Mouse (Mus musculus) heart, postnatal 0 days (tissue): ENCODE results near the gene Clec2g. TPM values are rescaled to one million over a fixed set of nuclear protein-coding genes. Genes with fewer than 3 reads are reported as not detected.
"Not testable (repeated sequence)": the region's sequence is repeated elsewhere in the genome, so short reads cannot be mapped to it uniquely, and the experiment has no call there.

Experiments used
- ATAC-seq: fragments of 200-750 bp; cut with Nextera tagmentation; 2 replicates; pipeline ENCODE4 v1.8.0; 2017; ENCODE audit warnings: low read depth, moderate number of reproducible peaks, moderate library complexity; ENCODE audit not compliant: insufficient read depth
- DNase-seq: peaks from one replicate; pipeline ENCODE4 v3.0.0-alpha.2; 2016; ENCODE audit warnings: low spot score
- H3K27ac ChIP-seq: fragments of 300-500 bp; sonication (generic); 2 replicates; pipeline ENCODE4 v1.5.1; 2014; ENCODE audit warnings: low read depth, mild to moderate bottlenecking
- H3K27me3 ChIP-seq: fragments of 300-500 bp; sonication (generic); 2 replicates; pipeline ENCODE4 v1.6.1; 2014; ENCODE audit warnings: low read length, mixed read lengths; ENCODE audit not compliant: control insufficient read depth, insufficient read depth
- H3K36me3 ChIP-seq: fragments of 300-500 bp; sonication (generic); replicated peaks from 2 replicates; pipeline ENCODE4 v1.6.1; 2014; ENCODE audit warnings: low read length, mixed read lengths; ENCODE audit not compliant: control insufficient read depth, insufficient read depth
- H3K4me1 ChIP-seq: fragments of 300-500 bp; sonication (generic); 2 replicates; pipeline ENCODE4 v1.6.1; 2014; ENCODE audit warnings: antibody characterized with exemption; ENCODE audit not compliant: control insufficient read depth, insufficient read depth
- H3K4me2 ChIP-seq: fragments of 300-500 bp; sonication (generic); 2 replicates; pipeline ENCODE4 v1.6.1; 2014; ENCODE audit warnings: low read depth, mild to moderate bottlenecking, low read length, moderate library complexity
- H3K4me3 ChIP-seq: fragments of 300-500 bp; sonication (generic); 2 replicates; pipeline ENCODE4 v1.5.1; 2014; ENCODE audit warnings: low read depth, low read length
- H3K9ac ChIP-seq: fragments of 300-500 bp; sonication (generic); replicated peaks from 2 replicates; pipeline ENCODE4 v1.6.1; 2014; ENCODE audit warnings: low read depth, low read length, mixed read lengths
- H3K9me3 ChIP-seq: fragments of 300-500 bp; sonication (generic); replicated peaks from 2 replicates; pipeline ENCODE4 v1.6.1; 2016; ENCODE audit warnings: low read length; ENCODE audit not compliant: control insufficient read depth
- CTCF ChIP-seq: IDR thresholded peaks from 2 replicates; pipeline ENCODE4 v1.5.1; 2016; ENCODE audit warnings: antibody characterized with exemption, control low read depth, low read depth
- EP300 ChIP-seq: IDR thresholded peaks from 2 replicates; pipeline ENCODE4 v1.6.1; 2016; ENCODE audit warnings: antibody characterized with exemption, low read depth
- WGBS: fragments of 180-500 bp; shearing (Covaris S2); extraction: QIAGEN DNeasy Blood & Tissue Kit; methylation state at CpG from one replicate; pipeline ENCODE4 v1.1.7; 2014; 5-methylcytosine and 5-hydroxymethylcytosine counted together
- polyA plus RNA-seq: library from polyadenylated mRNA; unstranded; fragments of >200 nt; fragmentation: Nextera tagmentation; extraction: Ambion mirVana; gene quantifications from 2 replicates; pipeline ENCODE4 v1.2.1, GENCODE M21; 2015
- total RNA-seq: library from RNA; depleted of rRNA; stranded (reverse); fragments of >200 nt; gene quantifications from 2 replicates; pipeline ENCODE4 v1.2.3, GENCODE M21; 2014; ENCODE audit warnings: low replicate concordance; rRNA removed

The Clec2g gene
- not detected in 2 replicates for total RNA-seq
- polyA plus RNA-seq = not detected in 2 replicates

DNA sequence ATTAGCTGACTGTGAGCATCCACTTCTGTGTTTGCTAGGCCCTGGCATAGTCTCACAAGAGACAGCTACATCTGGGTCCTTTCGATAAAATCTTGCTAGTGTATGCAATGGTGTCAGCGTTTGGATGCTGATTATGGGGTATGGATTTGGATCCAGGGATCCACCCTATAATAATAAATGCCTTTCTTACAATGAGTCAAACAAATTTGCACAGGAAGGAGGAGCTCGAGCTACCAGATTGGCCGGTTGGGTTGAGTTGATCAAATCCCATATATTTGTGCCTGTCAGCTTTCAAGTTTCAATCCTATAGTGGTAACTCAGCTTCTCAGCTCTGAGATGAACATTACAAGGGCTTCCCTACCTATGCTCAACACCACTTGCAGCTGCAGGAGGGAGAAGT lies at the start of gene Clec2g:
Clec2g (plus strand) TSS at position 301 of the 400 bp plus-strand sequence.
- not testable (repeated sequence) for H3K9me3 ChIP-seq, H3K27ac ChIP-seq, H3K4me1 ChIP-seq, DNase-seq, H3K9ac ChIP-seq, H3K4me2 ChIP-seq, ATAC-seq, H3K4me3 ChIP-seq, H3K27me3 ChIP-seq, H3K36me3 ChIP-seq
- 86% methylated on average over 4 of the region's 4 CpGs for WGBS

DNA sequence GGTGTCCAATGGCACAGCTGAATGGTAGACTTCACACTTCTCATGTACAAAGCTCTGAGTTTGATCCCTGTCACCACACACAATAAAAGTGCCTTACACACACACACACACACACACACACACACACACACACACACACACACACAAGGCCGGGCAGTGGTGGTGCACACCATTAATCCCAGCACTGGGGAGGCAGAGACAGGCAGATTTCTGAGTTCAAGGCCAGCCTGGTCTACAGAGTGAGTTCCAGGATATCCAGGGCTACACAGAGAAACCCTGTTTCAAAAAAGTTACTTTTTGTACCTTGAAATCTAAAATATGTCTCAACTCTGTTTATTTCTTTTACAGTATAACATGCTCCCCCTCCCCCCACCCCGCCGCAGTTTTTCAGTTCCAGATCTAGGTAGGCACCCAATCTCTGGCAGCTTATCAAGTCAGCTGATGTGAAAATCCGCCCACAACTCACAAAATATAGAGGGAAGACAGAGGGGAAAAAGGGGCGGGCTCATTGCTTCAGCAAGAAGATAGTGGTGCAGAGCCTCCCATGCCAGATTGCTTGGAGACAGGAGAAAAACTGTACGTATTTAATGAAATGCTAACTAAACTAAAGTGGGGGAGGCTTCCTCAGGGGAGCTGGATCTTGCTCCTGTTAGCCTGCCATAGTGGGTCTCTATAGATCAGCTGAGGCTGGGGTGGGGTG lies 46.9 kb upstream of the Clec2g start, which contains the start of gene Clec2i:
Clec2i (plus strand) TSS at position 498 of the 700 bp plus-strand sequence.
- not testable (repeated sequence) for H3K27me3 ChIP-seq, H3K4me3 ChIP-seq, H3K27ac ChIP-seq, H3K4me1 ChIP-seq, H3K9me3 ChIP-seq, DNase-seq, H3K4me2 ChIP-seq, H3K9ac ChIP-seq, H3K36me3 ChIP-seq, ATAC-seq
- 76% methylated on average over 6 of the region's 6 CpGs for WGBS

DNA sequence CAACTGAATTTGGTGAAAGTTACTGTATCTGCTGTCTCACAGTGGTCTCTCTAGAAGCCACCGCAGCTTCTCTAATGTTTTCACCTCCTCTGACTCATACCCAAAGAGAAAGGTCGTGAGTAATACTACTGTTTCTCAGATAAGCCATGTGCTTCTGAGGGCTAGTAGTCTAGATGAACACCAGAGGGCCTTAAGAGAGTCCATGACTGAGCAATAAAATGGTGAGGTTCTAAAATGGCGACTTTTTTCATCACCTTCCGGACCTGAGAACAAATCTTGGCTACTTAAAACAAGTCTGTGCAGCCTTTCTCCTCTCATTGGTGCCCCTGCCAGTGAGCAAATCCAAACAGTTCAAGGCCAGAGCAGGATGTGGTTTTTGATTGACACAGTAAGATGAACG lies 45.3 kb upstream of the Clec2g start:
- DNase-seq (no peak), ATAC-seq (no peak)
- Histone ChIP-seq H3K9ac (no peak overlapping the region), H3K4me1 (no peaks in the 10 kb centered on the region), H3K9me3 (no peaks in the 10 kb centered on the region), H3K36me3 (no peaks in the 10 kb centered on the region), H3K27ac (no peak overlapping the region), H3K27me3 (no peaks in the 10 kb centered on the region), H3K4me2 (no peak overlapping the region), H3K4me3 (no peak overlapping the region; the same call in 1 of the 2 replicates)
- TF ChIP-seq CTCF = no peak
- no peak for TF ChIP-seq EP300
- WGBS = 64% methylated on average over 5 of the region's 5 CpGs

DNA sequence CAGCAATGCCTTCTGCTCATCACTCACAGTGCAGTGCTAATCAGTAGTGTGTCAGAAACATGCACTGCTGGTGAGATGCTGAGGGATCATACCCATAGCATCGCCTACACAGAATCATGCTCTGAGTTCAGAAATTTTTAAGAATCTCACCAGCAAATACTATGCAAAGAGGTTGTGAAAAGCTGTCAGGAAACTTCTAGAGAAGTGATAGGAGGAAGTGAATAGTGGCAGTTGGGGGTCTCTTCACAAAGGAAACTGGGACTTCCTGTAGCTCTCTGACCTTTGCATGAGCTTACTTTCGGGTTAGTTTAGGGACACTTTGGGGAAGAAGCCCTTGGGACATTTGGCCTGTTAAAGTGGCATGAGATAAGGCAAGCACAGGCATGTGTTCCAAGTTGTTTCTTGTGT lies 43.2 kb upstream of the Clec2g start, which contains the start of gene BC035044:
BC035044 (minus strand) TSS at position 179 of the 408 bp plus-strand sequence.
- Histone ChIP-seq H3K4me2 (no peak within 1 kb of the TSS), H3K27ac (no peak within 1 kb of the TSS; the same call in 1 of the 2 replicates), H3K9ac (no peak within 1 kb of the TSS), H3K36me3 (no peaks in the 10 kb centered on the region), H3K4me3 (peak within 1 kb of the TSS; percentile 4; the same call in 1 of the 2 replicates), H3K9me3 (no peaks in the 10 kb centered on the region), H3K27me3 (no peaks in the 10 kb centered on the region), H3K4me1 (no peaks in the 10 kb centered on the region)
- WGBS = 46% methylated on average over 2 of the region's 2 CpGs
- no peak for ATAC-seq
- TF ChIP-seq EP300 (no peak), CTCF (no peak)
- DNase-seq = no peak

DNA sequence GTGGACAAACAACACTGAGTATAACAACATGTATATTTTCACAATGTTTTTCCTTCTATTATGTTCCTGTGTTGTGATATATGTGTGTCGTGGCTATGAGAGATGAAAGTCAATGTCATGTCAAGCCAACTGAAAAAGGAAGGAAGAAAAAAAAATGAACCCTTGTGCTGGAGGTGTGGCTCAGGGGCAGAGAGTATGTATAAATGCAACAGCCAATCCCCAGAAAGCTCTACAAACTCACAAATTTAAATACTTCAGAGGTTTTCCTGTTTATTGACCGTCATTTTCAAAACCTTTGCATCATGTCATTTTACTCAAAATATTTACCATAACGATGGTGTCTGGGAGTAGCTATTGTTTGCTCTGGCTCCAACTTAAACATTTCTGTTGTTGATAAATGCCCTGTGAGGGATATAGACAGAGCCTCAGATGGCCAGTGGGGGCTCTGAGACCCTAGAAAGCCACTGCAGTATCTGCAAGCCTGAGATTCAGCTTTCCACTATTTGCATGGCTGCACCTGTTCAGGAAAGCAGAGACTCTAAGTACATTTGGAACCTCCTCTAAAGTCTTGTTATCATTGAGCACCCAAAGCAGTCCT lies 38.7 kb upstream of the Clec2g start:
- H3K9ac ChIP-seq = no peak overlapping the region
- TF ChIP-seq CTCF = no peak
- no peak for TF ChIP-seq EP300
- no peaks in the 10 kb centered on the region for H3K36me3 ChIP-seq
- ATAC-seq (no peak), DNase-seq (no peak)
- no peaks in the 10 kb centered on the region for H3K27me3 ChIP-seq
- WGBS = 74% methylated on average over 3 of the region's 3 CpGs
- H3K4me2 ChIP-seq = no peak overlapping the region
- no peaks in the 10 kb centered on the region for H3K9me3 ChIP-seq
- H3K4me1 ChIP-seq = no peaks in the 10 kb centered on the region
- no peak overlapping the region for H3K4me3 ChIP-seq
- H3K27ac ChIP-seq = no peak overlapping the region
